Mouse (Mus musculus) olfactory bulb, adult 2 months (tissue): Measurements from ENCODE around the gene Prr5l. TPM values are rescaled to one million over a fixed set of nuclear protein-coding genes. Genes with fewer than 3 reads are reported as not detected.
A peak's percentile ranks its signal among the peaks of the same experiment; 100 is the strongest.

Experiments used
- H3K27ac ChIP-seq: fragments of 200-500 bp; 2 replicates; pipeline ENCODE4 v1.5.1; 2012; ENCODE audit warnings: low read depth, low read length; ENCODE audit not compliant: insufficient read depth
- H3K4me1 ChIP-seq: fragments of 200-500 bp; 2 replicates; pipeline ENCODE4 v1.6.1; 2012; ENCODE audit warnings: low read length; ENCODE audit not compliant: control insufficient read depth, insufficient read depth
- H3K4me3 ChIP-seq: fragments of 200-500 bp; 2 replicates; pipeline ENCODE4 v1.5.1; 2012; ENCODE audit warnings: mild to moderate bottlenecking, low read depth, low read length, moderate library complexity; ENCODE audit not compliant: insufficient read depth
- CTCF ChIP-seq: fragments of 200-500 bp; IDR thresholded peaks from 2 replicates; pipeline ENCODE4 v1.5.1; 2012; ENCODE audit warnings: low read depth, mild to moderate bottlenecking, low read length, moderate library complexity; ENCODE audit not compliant: insufficient read depth
- POLR2A ChIP-seq: fragments of 200-500 bp; IDR thresholded peaks from 2 replicates; pipeline ENCODE4 v1.6.1; 2012; ENCODE audit warnings: mild to moderate bottlenecking, low read depth, low read length, moderate library complexity; ENCODE audit not compliant: insufficient read depth
- WGBS: fragments of 180-500 bp; shearing (Covaris S2); methylation state at CpG from one replicate; pipeline ENCODE4 v1.1.7; 2018; 5-methylcytosine and 5-hydroxymethylcytosine counted together
- polyA plus RNA-seq: library from polyadenylated mRNA; stranded (reverse); fragments of >200 nt; gene quantifications from 2 replicates; pipeline ENCODE4 v1.2.4, GENCODE M21; 2012; ENCODE audit warnings: low replicate concordance; ENCODE audit not compliant: missing spikeins, insufficient read depth, insufficient read length

The Prr5l gene
- polyA plus RNA-seq, 1 experiment, result not detected

GRCm38 (mm10) chr2:101908773-101909172, 25.9 kb upstream of the Prr5l start:
- Histone ChIP-seq H3K4me1 (peaks cover 21% of the 10 kb centered on the region), H3K27ac (peak overlapping the region; percentile 23; the same call in 1 of the 2 replicates), H3K4me3 (no peak overlapping the region)
- WGBS, result 46% methylated on average over 13 of the region's 13 CpGs
- no peak for TF ChIP-seq CTCF
- TF ChIP-seq POLR2A, result no peak

- H3K4me3 ChIP-seq, result no peak overlapping the region
- peaks cover 21% of the 10 kb centered on the region for H3K4me1 ChIP-seq
- TF ChIP-seq POLR2A (no peak), CTCF (no peak)
- 79% methylated on average over 10 of the region's 10 CpGs for WGBS
- H3K27ac ChIP-seq, result no peak overlapping the region
Observed at GRCm38 (mm10) chr2:101907386-101908022, 24.7 kb upstream of the Prr5l start.

GRCm38 (mm10) chr2:101906379-101906690, 23.5 kb upstream of the Prr5l start:
- TF ChIP-seq CTCF, result no peak
- no peak for TF ChIP-seq POLR2A
- 60% methylated on average over 5 of the region's 5 CpGs for whole genome bisulfite sequencing
- no peak overlapping the region for H3K4me3 ChIP-seq
- no peak overlapping the region for H3K27ac ChIP-seq
- peaks cover 21% of the 10 kb centered on the region for H3K4me1 ChIP-seq

- TF ChIP-seq CTCF, result peak; percentile 58; the same call in 1 of the 2 replicates
- no peak for TF ChIP-seq POLR2A
- H3K27ac ChIP-seq, result no peak overlapping the region
- no peak overlapping the region for H3K4me3 ChIP-seq
- H3K4me1 ChIP-seq, result peaks cover 21% of the 10 kb centered on the region
- 22% methylated on average over 21 of the region's 21 CpGs for WGBS
Observed at GRCm38 (mm10) chr2:101905534-101906378, 22.9 kb upstream of the Prr5l start.

GRCm38 (mm10) chr2:101902196-101902595, 19.4 kb upstream of the Prr5l start:
- WGBS, result 75% methylated on average over 4 of the region's 4 CpGs
- TF ChIP-seq POLR2A, result no peak
- no peak for TF ChIP-seq CTCF
- Histone ChIP-seq H3K4me1 (peaks cover 6% of the 10 kb centered on the region; the same call in 1 of the 2 replicates), H3K27ac (no peak overlapping the region), H3K4me3 (no peak overlapping the region)

- peaks cover 6% of the 10 kb centered on the region for H3K4me1 ChIP-seq
- TF ChIP-seq POLR2A (no peak), CTCF (no peak)
Observed at GRCm38 (mm10) chr2:101896425-101897204, 13.8 kb upstream of the Prr5l start.

GRCm38 (mm10) chr2:101894126-101894525, 11.3 kb upstream of the Prr5l start:
- H3K27ac ChIP-seq, result no peak overlapping the region
- H3K4me3 ChIP-seq, result no peak overlapping the region
- WGBS, result 95% methylated on average over 3 of the region's 3 CpGs
- no peak for TF ChIP-seq CTCF
- TF ChIP-seq POLR2A, result no peak
- H3K4me1 ChIP-seq, result peaks cover 6% of the 10 kb centered on the region

More at GRCm38 (mm10) chr2:101896425-101897204, 13.8 kb upstream of the Prr5l start:
- WGBS, result 81% methylated on average over 10 of the region's 10 CpGs
- Histone ChIP-seq H3K27ac (no peak overlapping the region), H3K4me3 (no peak overlapping the region)

GRCm38 (mm10) chr2:101891143-101891542, 8.3 kb upstream of the Prr5l start:
- Histone ChIP-seq H3K27ac (no peak overlapping the region), H3K4me1 (peaks cover 6% of the 10 kb centered on the region), H3K4me3 (no peak overlapping the region)
- WGBS, result 75% methylated on average over 7 of the region's 7 CpGs
- TF ChIP-seq POLR2A, result no peak

- 86% methylated on average over 8 of the region's 8 CpGs for WGBS
- TF ChIP-seq CTCF, result no peak
- no peak for TF ChIP-seq POLR2A
- no peak overlapping the region for H3K27ac ChIP-seq
- 0 out of 2 replicates have a peak, but pooled peaks cover 2% of the 10 kb centered on the region for H3K4me1 ChIP-seq
- H3K4me3 ChIP-seq, result no peak overlapping the region
Observed at GRCm38 (mm10) chr2:101888886-101889285, 6.1 kb upstream of the Prr5l start.
